Mouse (Mus musculus) liver, embryonic 14.5 days (tissue): ENCODE measurements at regions not wholly inside any gene's neighbourhood (a gene's known extent, or its start where the extent isn't known, plus 50 kb on each side); places are given as distances from the start of the nearest gene placed in this dataset.

Experiments used
- CTCF ChIP-seq: IDR thresholded peaks from 2 replicates; pipeline ENCODE4 v1.5.1; 2016; ENCODE audit warnings: antibody characterized with exemption, low read depth, control low read depth
- EP300 ChIP-seq: IDR thresholded peaks from 2 replicates; pipeline ENCODE4 v1.6.1; 2016; ENCODE audit warnings: antibody characterized with exemption, low read depth

DNA sequence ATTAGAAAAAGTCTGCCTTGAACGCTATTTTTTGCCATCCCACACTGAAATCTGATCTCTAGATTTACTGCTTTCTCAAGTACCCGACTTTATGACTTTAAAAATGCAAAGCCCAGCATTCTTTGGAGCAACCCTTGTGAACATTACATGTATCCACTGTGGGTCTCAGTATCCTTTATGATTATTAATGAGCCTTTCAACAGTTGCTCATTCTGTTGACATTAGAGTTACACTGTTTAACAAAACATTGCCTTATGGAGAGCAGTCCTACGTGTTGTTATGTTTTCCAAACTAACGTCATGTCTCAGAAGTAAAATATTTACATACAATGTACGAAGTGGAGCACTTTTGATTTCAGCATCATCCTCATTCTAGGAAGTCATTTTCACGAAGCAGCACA is 178.7 kb downstream of the Fat4 start:
- TF ChIP-seq EP300 (no peak), CTCF (no peak)
